Mouse (Mus musculus) right cerebral cortex, postnatal 14 days (tissue): Measurements from ENCODE around the gene Nr2f2.

Experiments
- DNase-seq: peaks from one replicate; pipeline ENCODE4 v3.0.0; 2022

Gene Nr2f2

DNA sequence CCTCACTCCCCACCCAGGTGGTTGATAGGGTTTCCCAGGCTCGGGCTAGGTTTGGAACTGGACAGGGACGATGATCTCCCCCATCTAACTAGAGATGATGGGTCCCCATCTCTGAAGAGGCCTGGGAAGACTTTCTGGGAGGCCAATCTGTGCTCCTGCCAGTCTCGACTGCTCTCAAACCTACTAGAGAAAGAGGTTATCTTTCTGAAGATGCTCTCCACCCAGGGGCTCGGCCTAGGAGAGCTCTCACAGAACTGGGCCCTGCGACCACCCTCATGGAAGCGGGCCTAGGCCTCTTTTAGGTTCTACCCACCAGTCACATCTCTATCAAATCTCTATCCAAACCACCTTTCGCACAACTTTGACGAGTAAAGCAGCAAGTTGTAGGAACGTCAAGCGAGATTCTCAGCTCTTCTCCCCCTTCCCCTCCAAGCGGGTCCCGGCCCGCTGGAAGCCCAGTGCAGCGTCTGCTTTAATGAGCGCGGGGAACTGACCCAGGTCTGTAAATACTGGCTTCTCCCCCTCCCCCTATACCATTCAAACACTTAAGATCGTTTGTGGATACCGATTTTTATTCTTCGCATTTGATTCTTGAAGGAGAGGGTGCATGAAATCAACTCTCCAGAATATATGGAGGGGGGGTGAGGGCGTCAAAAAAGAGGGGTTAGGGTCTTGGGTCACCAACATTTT, 16.4 kb downstream of the Nr2f2 start:
- no peak for DNase-seq

DNA sequence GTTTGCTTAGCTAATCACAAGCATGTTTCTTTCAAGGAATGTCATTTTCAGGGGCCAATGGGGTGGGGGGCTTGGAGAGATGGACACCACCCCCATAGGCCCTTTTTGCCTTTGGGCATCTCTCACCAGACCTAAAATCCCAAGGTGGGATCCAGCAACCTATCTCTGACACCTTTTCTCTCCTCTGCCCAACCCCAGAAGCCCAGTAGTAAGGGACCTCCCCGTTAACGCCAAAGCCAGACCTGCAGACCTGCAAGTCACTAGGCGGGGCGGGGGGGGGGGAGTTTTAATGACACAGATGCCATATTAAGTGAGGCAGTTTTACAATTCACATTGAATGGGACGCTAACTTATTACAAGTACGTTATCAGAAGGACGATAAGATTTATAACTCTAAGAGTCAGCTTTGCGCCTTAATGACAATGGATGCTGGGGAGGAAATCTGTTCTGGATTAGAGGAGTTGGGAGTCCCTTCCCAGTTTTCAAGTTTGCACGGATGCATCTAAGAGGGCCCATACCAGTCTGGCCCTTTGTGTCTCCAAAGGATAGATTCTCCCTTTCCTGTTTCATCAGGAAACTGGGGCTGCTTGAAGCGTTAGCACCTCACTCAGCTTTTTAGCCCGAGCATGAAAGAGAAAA, 17.4 kb downstream of the Nr2f2 start:
- no peak for DNase-seq

DNA sequence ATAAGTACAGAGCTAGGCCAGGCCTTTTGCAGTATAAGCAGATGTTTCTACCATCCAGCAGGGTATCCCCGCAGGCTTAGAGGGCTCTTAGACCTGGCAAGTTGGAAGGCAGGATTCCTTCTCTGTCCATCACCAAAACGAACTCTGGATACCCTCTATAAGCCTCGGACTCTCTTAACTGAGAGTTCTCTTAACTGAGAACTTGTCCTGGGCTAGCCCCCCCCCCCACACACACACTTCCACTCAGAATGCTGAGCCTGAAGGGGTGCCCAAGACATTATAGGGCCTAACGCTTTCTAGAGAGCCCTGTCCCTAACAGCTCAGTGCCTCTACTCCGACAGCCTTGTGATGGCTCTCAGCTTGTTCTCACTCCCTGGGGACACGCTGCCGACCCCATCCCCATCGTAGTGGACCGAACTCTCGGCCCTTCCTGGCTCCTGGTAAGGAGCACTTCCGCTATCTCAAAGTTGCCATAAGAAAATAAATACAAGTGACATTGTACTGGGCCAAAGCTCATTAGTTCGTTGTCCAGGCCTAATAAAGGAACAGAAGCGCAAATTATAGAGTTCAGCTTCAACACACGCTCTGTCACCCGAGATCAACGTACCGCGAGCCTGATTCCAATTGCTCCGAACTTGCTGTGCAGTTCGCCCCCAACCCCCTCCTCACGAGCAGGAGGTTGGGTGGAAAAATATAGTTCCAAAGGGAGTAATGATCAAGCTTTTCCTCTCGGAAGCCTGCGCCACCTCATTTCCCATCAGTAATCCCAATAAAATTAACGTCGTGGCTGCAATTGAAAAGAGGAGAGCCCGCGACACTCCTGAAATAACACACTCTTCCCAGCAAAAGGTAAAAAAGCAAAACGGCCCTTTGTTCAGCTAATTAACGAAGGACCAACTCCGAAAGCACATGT, 18.2 kb downstream of the Nr2f2 start:
- no peak for DNase-seq

DNA sequence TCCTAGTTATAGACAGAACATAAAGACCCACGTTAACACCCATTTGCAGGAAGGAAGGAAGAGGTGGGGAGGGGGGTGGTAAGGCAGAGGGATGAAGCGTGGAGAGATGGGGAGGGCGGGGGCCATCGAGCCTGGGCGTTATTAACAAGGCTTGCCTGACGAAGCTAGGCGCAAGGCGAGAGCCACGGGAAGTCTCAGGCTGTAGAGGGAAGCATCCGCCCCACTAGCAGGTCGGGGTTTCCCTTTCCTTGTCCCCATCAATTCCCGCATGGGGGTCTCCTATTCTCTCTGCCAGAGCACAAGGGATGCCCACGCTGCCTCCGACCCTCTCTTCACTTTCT, 18.9 kb downstream of the Nr2f2 start:
- DNase-seq = no peak

DNA sequence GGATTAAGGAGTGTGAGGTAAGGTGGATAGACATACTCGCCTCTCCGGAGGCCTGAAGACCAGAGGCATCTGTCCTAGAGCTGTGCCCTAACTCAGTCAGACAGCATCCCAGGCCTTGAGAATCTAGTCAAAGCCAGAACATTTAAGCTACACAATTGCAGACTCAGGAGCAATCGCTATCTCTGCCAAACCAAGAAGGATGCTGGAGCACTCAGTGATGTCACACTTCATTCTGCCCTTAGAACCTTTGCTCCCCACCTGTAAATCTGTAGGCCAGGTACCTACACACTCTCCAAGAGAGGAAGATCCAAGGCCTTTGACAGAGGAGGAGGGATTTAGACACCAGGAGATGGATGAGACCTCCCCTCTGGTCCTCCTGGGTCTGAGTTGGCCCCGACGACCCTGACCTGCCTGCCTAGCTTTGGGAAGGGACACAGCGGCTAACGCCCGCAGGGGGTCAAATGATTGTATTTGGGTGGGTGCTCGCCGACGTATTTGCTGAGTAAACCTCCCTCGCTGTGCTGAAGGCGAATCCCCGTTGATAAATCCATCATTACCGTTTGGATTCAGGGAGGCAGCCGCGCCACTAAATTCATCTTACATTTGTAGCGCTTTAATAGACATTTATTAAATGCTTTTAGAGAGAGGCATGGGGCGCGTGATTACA, 19.5 kb downstream of the Nr2f2 start:
- no peak for DNase-seq

DNA sequence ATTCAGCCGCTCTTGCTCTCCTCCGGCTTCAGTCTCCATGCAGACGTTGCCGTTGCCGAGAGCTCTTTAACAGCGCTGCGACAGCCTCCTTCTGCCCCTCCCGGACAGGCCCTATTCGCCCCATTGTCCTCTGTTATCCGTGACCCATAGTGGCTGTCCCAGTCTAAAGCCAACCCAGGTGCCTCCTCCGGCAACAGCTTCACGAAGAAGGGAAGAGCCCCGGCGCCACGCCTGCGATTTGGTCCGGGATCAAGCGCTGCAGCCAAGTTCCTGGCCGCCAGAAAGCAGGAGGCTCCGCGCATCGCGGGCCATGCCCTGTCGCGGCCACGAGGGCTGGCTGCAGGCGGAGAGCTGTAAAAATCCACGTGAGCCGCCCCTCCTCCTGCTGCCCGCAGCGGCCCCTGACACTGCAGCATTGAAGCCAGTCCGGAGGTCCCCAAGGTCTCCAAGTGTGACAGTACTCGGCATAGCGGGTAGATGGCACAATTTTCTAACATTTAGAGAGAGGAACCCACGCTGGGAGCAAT, 20.5 kb downstream of the Nr2f2 start:
- no peak for DNase-seq

DNA sequence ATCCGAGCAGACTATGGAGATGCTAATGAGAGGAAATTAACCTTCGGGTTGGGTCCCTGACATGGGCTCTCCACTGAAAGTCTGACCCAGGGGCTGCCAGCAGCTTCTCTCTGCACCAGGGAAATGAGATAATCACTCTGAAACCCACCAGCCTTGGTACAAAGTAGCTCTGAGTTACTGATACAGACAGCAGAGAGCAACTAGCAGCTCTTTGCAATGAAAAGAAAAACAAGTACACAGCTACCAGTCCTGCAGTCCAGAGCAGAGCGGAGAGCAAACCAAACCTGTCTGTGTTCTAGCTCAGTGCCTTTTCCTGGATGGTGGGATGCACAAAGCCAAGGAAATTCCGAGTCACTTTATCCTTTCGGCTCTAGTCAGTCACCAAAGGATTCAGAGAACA, 23.1 kb downstream of the Nr2f2 start:
- DNase-seq = no peak

DNA sequence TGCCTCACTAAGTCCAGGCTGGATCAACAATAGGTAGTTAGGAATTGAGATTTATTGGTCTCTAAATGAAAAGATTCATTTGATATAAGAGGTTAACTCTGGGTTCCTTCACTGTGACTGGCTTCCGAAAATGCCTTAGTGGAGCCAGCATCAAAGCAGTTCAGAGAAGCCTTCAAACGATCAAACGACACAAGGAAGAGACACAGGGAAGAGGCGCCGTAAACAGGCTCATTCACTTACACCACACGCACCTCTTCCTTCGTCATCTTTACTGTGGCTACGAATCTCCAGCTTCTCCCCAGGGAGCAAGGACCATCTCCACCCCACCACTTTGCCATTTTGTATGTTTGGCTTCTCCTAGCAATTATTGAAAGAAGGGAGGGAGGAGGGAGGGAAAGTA, 23.8 kb downstream of the Nr2f2 start:
- DNase-seq = no peak

DNA sequence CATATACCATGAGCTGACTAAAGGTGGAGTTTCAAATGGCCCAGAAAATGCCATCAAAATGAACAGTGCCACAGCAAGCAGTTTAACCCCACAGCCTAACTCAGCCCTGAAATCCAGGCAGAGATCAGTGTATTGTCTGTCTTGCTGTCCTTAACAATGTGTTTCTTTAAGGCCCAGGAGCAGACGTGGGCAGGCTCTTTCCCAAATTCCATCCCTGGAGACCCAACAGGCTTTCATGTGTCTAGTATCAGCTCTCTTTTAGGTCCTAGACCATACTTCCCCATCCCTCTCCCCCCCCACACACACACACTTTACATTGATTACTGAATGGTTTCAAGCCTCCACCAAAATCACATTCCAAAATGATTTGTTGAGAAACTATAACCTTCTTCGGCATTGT, 24.5 kb downstream of the Nr2f2 start:
- no peak for DNase-seq

DNA sequence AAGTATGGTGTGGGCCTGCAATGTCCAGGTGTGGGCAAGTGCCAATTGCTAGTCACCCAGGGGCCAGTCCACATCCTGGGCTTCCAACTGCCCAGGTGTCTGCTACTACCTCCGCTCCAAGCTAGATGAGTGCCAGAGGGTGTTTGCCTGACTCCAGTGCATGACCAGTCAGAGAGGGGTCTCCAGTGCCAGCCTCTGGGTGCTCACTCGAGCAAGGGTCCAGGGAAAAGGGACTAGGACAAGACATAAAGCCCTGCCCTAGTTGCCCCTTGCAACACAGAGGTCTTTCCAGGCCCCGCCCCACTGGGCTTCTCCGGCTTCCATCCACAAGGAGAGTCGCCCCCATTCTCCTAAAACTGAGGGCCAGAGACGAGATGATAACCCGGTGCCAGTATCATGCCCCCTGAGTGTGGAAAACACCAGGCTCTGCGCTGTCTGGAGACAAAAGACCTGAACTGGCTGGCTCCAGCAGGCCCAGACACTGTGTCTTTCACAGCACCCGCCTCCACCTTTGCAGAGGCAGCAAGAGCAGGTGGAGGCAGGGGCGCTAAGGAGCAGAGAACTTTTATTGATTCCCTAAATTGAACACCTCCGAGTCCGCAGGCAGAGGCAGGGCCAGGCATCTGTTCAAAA, 26.4 kb downstream of the Nr2f2 start:
- DNase-seq = no peak

DNA sequence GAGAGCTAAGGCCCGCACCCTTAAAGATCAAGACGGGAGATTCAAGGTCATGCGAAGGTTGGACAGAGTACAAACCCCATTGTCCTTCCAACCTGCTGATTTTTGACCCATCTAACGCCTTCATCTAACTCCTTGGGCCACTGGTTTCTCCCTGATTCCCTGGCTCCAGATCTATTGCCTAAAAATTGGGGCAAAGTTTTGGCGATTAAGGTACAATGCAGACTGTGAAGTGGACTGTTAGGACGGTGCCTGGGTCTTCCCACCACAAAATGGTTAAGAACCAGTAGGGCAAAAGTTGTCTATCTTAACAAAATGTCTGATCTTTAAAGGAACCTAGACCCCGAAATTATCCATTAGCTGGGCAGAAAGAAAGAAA, 28.3 kb downstream of the Nr2f2 start:
- DNase-seq = no peak

DNA sequence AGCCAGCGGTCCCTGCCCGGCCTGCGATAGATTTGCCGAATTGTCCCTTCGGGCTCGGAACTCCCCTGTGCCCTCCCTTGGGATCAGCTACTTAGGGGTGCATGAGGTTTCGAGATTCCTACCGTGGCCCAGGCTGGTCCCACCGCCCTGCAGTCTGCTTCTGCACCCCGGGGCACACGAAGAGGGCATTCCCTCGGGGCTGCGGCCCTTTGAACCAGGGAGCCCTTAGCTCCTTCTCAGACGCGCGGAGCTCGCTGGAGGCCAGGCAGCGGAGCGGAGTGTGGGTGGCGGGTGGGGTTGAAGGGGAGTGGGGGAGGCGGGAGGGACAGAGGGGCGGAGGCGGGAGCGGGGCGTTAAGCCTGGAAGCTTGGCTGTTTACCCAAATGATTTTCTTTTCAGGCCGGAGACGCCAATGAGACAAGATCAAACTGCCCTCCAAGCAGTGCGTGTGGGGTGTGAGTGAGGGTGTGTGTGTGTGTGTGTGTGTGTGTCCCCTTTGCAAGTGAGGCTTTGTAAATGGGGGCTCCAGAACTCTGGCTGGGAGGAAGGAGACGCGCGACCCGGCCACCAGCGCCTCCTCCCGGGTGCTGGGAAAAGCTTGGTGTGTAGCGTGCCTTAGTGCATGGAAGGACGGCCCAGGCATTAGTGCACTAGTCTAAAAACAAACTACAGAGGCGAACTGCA, 28.8 kb downstream of the Nr2f2 start:
- no peak for DNase-seq

DNA sequence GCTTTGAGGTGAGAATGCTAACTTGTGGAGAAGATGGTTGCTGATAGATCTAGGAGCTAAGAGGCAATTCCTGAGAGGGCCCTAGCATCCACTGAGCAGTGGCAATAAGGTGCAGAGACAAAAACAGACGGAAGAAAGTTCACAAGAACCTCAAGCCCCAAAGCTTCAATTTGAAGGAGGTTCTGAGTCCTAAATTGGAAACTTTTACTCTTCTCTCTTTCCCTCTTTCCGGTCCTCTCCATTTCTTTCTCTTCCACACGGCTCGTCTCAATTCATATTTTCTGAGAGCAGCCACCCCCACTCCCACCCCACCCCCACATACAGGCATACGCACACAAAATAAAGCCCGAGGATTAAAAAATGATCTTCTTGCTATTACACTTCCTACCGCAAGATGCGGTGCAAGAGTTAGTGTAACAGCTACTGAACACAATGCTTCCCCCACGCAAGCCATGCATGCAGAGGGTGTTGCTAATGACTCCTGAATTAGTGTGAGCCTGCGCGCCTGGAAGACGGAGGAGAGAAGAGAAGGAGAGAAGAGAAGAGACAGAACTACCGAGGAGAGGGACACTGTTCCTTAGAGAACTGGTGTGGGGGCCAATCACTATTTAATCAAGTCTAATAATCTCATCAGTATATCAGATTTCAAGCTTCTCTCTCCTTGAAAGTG, 29.8 kb downstream of the Nr2f2 start:
- no peak for DNase-seq

DNA sequence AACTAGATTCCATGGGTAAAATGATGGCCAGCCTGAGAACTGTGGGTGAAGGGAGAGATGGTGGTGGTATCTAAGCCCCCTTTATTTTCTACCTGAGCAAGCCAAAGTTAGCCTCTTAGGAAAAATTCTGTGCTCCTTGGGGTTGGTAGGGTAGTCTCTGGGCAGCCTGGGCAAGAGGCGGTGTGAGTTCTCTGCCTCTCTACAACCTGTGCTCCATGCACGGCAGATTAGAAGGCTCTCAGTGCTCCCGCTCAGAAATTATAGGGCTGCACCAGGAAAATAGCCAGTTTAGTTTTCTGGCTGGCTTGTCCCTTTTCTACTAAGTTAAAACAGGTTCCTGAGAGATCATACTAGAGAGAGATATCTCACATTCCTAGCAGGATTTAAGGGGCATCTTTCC, 30.4 kb downstream of the Nr2f2 start:
- DNase-seq = no peak

DNA sequence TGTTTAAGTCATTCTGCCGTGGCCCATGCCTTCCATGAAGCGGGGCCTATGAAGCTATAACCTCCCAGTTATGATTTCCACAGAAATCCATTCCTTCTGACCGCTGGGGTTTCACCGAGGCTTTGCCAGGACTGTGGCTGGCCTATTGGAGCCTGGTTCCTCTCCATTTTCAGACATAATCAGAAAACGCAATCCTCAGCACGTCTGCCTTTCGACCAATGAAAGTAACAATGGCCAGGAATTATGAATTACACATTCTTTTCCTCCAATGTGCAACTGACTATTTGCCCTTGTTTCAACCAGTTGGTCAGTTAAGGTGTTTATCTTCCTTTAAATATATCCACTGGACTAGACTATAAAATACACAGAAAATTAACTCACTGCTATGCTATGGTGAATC, 31.1 kb downstream of the Nr2f2 start:
- DNase-seq = no peak

DNA sequence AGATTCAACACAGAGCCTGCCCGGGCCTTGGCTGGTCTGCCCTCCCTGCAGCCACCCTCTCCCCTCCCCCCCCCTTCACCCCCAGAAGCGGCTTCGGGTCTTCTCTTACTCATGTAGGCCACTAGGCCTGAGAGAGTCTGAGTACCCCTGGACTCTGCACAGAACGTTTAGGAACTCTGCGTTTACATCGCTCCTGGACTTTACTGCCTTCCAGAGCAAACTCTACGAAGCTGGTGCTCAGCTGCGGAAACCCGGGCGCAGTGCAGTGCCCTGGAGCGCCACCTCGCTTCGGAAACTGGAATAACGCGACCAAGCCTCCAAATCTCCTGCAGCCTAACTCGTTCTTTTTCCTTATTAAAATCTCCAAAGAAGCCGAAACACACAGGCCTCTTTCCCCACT, 31.7 kb downstream of the Nr2f2 start:
- DNase-seq = peak; percentile 84

DNA sequence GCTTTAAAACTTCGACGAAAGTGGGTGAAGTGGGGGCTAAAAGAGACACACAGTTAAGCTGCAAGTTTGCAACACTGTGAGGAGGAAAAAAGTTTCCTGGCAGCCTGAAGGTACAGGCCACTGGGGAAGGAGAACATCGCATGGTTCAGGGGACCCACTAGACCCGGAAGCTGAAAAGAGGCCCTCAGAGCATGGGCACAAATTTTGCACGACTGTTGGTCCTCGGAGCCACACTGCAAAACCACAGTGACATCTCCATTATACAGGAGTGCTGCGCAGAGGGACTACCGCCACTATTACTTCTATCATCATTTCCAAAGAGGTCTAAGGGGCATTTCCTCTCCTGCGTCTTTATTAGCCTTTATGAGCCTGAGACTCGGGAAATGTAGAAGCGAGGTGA, 32.7 kb downstream of the Nr2f2 start:
- no peak for DNase-seq

DNA sequence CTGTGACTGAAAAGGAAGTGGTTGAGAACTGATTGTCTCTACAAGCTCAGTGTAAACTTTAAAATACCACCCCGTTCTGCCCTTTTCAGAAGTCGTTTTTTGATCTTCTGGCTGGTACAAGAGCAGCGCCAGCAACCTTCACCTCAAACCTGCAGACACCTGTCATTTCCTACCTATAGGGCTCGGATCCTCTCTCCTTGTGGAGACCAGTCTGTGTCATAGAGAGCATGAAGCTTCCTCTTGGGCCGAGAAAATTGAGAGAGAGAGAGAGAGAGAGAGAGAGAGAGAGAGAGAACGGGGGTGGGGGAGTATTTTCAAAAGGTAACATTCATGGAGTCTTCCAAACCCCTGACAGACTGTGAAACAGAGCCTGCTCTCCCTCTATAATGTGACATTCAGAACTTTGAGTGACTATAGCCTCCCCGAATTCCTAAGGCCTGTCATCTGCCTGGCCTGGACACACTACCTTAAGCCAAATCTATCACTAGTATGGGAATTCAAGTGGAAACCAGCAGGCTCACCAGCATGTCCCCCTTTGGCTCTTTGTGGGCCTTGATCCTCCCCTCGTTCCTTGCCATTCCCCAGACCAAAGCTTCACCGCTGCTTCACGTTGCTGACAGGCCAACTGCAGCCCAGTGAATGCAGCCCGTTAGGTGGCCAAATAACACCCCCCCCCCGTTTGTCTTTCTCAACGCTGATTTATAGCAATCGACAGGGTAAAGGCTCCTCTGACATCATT, 33.4 kb downstream of the Nr2f2 start:
- no peak for DNase-seq

DNA sequence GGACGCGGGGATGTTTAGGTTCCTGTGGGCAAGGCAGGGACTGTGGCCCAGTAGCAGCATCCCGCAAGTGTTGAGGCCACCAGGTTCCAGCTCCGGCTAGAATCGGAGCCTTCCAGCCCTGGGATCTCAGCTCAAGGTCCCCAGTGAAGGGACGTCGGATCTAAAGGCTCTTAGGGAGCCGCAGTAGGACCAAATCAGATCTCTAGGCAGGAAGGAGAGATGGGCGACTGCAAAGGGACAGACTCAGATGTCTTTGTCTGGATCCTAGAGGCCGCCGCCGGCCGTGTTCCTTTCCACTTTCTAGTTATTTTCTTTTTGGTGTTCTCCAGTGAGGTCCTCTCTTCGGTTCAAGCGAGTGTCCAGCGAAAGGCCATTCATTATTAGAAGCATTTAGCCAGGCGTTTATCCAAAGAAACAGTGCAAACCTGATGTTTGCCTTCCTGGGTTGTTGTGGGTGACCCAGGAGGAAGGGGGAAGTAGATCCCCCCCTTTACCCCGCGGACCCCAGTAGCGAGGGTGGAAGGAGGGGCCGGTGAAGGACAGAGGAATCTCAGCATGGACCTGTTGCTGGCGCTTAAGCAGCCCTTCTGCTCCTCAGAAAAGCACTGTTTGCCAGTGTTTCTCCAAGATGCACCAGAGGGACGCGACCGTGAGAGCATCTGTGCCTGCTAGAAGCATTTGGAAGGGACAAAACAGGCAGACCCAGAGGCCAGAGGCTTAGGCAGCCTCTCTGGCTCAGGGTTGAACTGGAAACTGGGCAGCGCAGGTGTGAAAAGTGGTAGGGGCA, 34.3 kb downstream of the Nr2f2 start:
- no peak for DNase-seq
